Comparison of ENCODE assay signal across 13 mouse cellular contexts in the genomic region with DNA sequence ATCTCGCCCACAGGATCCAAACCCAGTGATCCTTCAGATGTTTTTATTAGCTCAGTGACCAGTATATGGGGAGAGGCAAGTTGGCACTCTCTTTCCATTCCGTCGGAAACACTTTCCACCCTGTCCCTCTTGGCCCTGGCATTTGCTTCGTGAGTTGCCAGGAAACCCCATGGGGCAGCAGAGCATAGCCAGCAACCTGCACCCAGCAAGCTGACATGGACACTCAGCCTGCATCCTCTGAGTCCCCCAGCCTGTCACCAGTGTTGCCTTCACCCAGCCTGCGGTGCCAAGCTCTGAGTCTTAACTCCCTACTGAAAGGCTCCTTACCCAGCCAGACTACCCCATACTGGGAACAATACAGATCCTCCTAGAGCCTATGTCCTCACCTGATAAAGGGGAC.
A peak's percentile ranks its signal among the peaks of the same experiment; 100 is the strongest.
DNase-seq lines count a peak whose midpoint lies in the region.
"Had no signal": no experiment of that assay in that cellular context is flagged by ENCODE, and none has a peak within 500 bp of the region (broad histone marks: within the 10 kb centered on the region; RNA-seq: fewer than 3 reads in every experiment).

No protein-coding gene starts in this region.

- DNase-seq in adrenal gland, postnatal 10 days = peak; percentile 46
- DNase-seq in adrenal gland, postnatal 25 days = no peak
- peak; percentile 38 for DNase-seq in heart, postnatal 4 days
- DNase-seq in heart, postnatal 25 days (ENCODE audit: low spot score) = no peak
- peak; percentile 18 for DNase-seq in cerebellum, adult 11 months
- DNase-seq in cerebellum, postnatal 10 days = peak; percentile 55 to 69
- no peak for DNase-seq in spleen, adult 12 weeks (ENCODE audit: low spot score)
- DNase-seq in T-cell, adult 2 months (ENCODE audit: low spot score) = no peak
- DNase-seq: forebrain, postnatal 0 days; kidney, adult 2 months; kidney, postnatal 10 days; liver, postnatal 0 days; right cerebral cortex, postnatal 4 days had no signal

- intact Hi-C loops in heart, postnatal 25 days (cut with DNase I) = no loop called here

Comparison
In these comparisons a context has a peak if more than half of its experiments do, and no peak if none do; other contexts are left out.
1. DNase-seq: peak in adrenal gland, postnatal 10 days (single experiment), heart, postnatal 4 days (single experiment), cerebellum, adult 11 months (single experiment) and cerebellum, postnatal 10 days (2 of 2); none in adrenal gland, postnatal 25 days (single experiment), heart, postnatal 25 days (single experiment), spleen, adult 12 weeks (single experiment) and T-cell, adult 2 months (single experiment).